Mouse (Mus musculus) kidney, postnatal 0 days (tissue): ENCODE results near the gene Tgm2. TPM values are rescaled to one million over a fixed set of nuclear protein-coding genes. Genes with fewer than 3 reads are reported as not detected.

Experiments used
- ATAC-seq: fragments of 200-750 bp; cut with Nextera tagmentation; replicated peaks from 2 replicates; pipeline ENCODE4 v1.8.0; 2017; ENCODE audit warnings: low read depth, moderate number of reproducible peaks, moderate TSS enrichment, moderate library complexity; ENCODE audit not compliant: low FRiP score
- DNase-seq: peaks from one replicate; pipeline ENCODE4 v3.0.0-alpha.2; 2016; ENCODE audit warnings: low spot score
- H3K27ac ChIP-seq: fragments of 300-500 bp; sonication (generic); 2 replicates; pipeline ENCODE4 v1.5.1; 2014; ENCODE audit warnings: mild to moderate bottlenecking
- H3K27me3 ChIP-seq: fragments of 300-500 bp; sonication (generic); 2 replicates; pipeline ENCODE4 v1.6.1; 2014; ENCODE audit warnings: low read length, mixed read lengths; ENCODE audit not compliant: insufficient read depth
- H3K36me3 ChIP-seq: fragments of 300-500 bp; sonication (generic); 2 replicates; pipeline ENCODE4 v1.6.1; 2014; ENCODE audit warnings: low read length, mixed read lengths; ENCODE audit not compliant: insufficient read depth
- H3K4me1 ChIP-seq: fragments of 300-500 bp; sonication (generic); replicated peaks from 2 replicates; pipeline ENCODE4 v1.6.1; 2014; ENCODE audit warnings: antibody characterized with exemption, low read length, mixed read lengths; ENCODE audit not compliant: insufficient read depth
- H3K4me2 ChIP-seq: fragments of 300-500 bp; sonication (generic); 2 replicates; pipeline ENCODE4 v1.6.1; 2014; ENCODE audit warnings: mild to moderate bottlenecking, low read length, moderate library complexity, mixed read lengths
- H3K4me3 ChIP-seq: fragments of 300-500 bp; sonication (generic); replicated peaks from 2 replicates; pipeline ENCODE4 v1.5.1; 2014; ENCODE audit warnings: low read depth, low read length
- H3K9ac ChIP-seq: fragments of 300-500 bp; sonication (generic); 2 replicates; pipeline ENCODE4 v1.6.1; 2014; ENCODE audit warnings: low read depth, low read length
- H3K9me3 ChIP-seq: fragments of 300-500 bp; sonication (generic); replicated peaks from 2 replicates; pipeline ENCODE4 v1.6.1; 2016; ENCODE audit warnings: low read length, inconsistent platforms, mixed read lengths
- CTCF ChIP-seq: IDR thresholded peaks from 2 replicates; pipeline ENCODE4 v1.5.1; 2016; ENCODE audit warnings: antibody characterized with exemption, low read depth, mild to moderate bottlenecking, moderate library complexity
- WGBS: fragments of 180-500 bp; shearing (Covaris S2); extraction: QIAGEN DNeasy Blood & Tissue Kit; methylation state at CpG from one replicate; pipeline ENCODE4 v1.1.7; 2014; 5-methylcytosine and 5-hydroxymethylcytosine counted together
- polyA plus RNA-seq: library from polyadenylated mRNA; unstranded; fragments of >200 nt; fragmentation: Nextera tagmentation; extraction: Ambion mirVana; gene quantifications from 2 replicates; pipeline ENCODE4 v1.2.1, GENCODE M21; 2015

Tgm2 gene
- polyA plus RNA-seq, 1 experiment from 2014 or later, result 26.9 TPM

GRCm38 (mm10) chr2:158154641-158155040 lies 8.4 kb upstream of the Tgm2 start:
- Histone ChIP-seq H3K27ac (no peak overlapping the region), H3K9me3 (no peaks in the 10 kb centered on the region), H3K4me2 (no peak overlapping the region), H3K4me3 (no peak overlapping the region), H3K27me3 (no peaks in the 10 kb centered on the region), H3K4me1 (peaks cover 3% of the 10 kb centered on the region), H3K36me3 (no peaks in the 10 kb centered on the region), H3K9ac (no peak overlapping the region)
- ATAC-seq (no peak), DNase-seq (no peak)
- 53% methylated on average over 8 of the region's 8 CpGs for WGBS
- TF ChIP-seq CTCF, result no peak

- TF ChIP-seq CTCF, result no peak
- WGBS, result 2% methylated on average over 22 of the region's 22 CpGs
- DNase-seq, result peak; percentile 58
These were observed 7.6 kb upstream of the Tgm2 start for GRCm38 (mm10) chr2:158153728-158154343.

GRCm38 (mm10) chr2:158152685-158153309 lies 6.6 kb upstream of the Tgm2 start:
- TF ChIP-seq CTCF, result no peak
- no peaks in the 10 kb centered on the region for H3K27me3 ChIP-seq
- no peak overlapping the region for H3K27ac ChIP-seq
- ATAC-seq, result no peak
- DNase-seq, result no peak
- no peaks in the 10 kb centered on the region for H3K4me1 ChIP-seq
- no peak overlapping the region for H3K4me2 ChIP-seq
- H3K4me3 ChIP-seq, result no peak overlapping the region
- 45% methylated on average over 6 of the region's 6 CpGs for WGBS
- H3K36me3 ChIP-seq, result no peaks in the 10 kb centered on the region
- no peak overlapping the region for H3K9ac ChIP-seq
- H3K9me3 ChIP-seq, result no peaks in the 10 kb centered on the region

More at GRCm38 (mm10) chr2:158153728-158154343, 7.6 kb upstream of the Tgm2 start:
- Histone ChIP-seq H3K4me2 (peak overlapping the region; percentile 82), H3K4me1 (no peaks in the 10 kb centered on the region), H3K9ac (peak overlapping the region; percentile 42; the same call in 1 of the 2 replicates), H3K27me3 (no peaks in the 10 kb centered on the region), H3K36me3 (no peaks in the 10 kb centered on the region), H3K27ac (no peak overlapping the region), H3K4me3 (peak overlapping the region; percentile 30), H3K9me3 (no peaks in the 10 kb centered on the region)
- no peak for ATAC-seq

- Histone ChIP-seq H3K9ac (no peak overlapping the region), H3K27me3 (no peaks in the 10 kb centered on the region), H3K36me3 (no peaks in the 10 kb centered on the region), H3K4me3 (no peak overlapping the region), H3K9me3 (no peaks in the 10 kb centered on the region), H3K4me2 (no peak overlapping the region), H3K4me1 (peaks cover 2% of the 10 kb centered on the region; the same call in 1 of the 2 replicates), H3K27ac (no peak overlapping the region)
- WGBS, result 93% methylated on average over 3 of the region's 3 CpGs
- peak; percentile 47 for TF ChIP-seq CTCF
- ATAC-seq (no peak), DNase-seq (no peak)
These were observed 4.8 kb upstream of the Tgm2 start for GRCm38 (mm10) chr2:158151077-158151476.

- Histone ChIP-seq H3K27ac (no peak overlapping the region), H3K9ac (no peak overlapping the region), H3K36me3 (no peaks in the 10 kb centered on the region), H3K4me1 (peaks cover 21% of the 10 kb centered on the region), H3K27me3 (no peaks in the 10 kb centered on the region), H3K9me3 (no peaks in the 10 kb centered on the region), H3K4me2 (no peak overlapping the region), H3K4me3 (no peak overlapping the region)
- no peak for TF ChIP-seq CTCF
- ATAC-seq, result no peak
- no peak for DNase-seq
- 94% methylated on average over 8 of the region's 8 CpGs for WGBS
These were observed 735 bp upstream of the Tgm2 start for GRCm38 (mm10) chr2:158146971-158147370.

- Histone ChIP-seq H3K27me3 (no peaks in the 10 kb centered on the region), H3K36me3 (0 out of 2 replicates have a peak, but pooled peaks cover 4% of the 10 kb centered on the region), H3K27ac (no peak overlapping the region), H3K4me3 (peak overlapping the region; percentile 39), H3K9ac (peak overlapping the region; percentile 63; the same call in 1 of the 2 replicates), H3K4me1 (peaks cover 26% of the 10 kb centered on the region), H3K4me2 (peak overlapping the region; percentile 74), H3K9me3 (no peaks in the 10 kb centered on the region)
- no peak for TF ChIP-seq CTCF
- 66% methylated on average over 5 of the region's 5 CpGs for WGBS
- ATAC-seq (no peak), DNase-seq (no peak)
These were observed 639 bp downstream of the Tgm2 start for GRCm38 (mm10) chr2:158145528-158146065.
